Mouse (Mus musculus) left cerebral cortex, adult 18-20 months (tissue): ENCODE results near the gene Hspb6. TPM values are rescaled to one million over a fixed set of nuclear protein-coding genes. Genes with fewer than 3 reads are reported as not detected.

Experiments
- DNase-seq, 2 experiments: peaks; one replicate each; pipeline ENCODE4 v3.0.0; 2021 to 2022; ENCODE audit warnings: low spot score in 2 of 2, mixed read lengths in 1 of 2
- long read RNA-seq, 2 experiments: library from polyadenylated mRNA; stranded (forward); transcript quantifications; one replicate each; pipeline ENCODE4 v2.0.0; 2021
- total RNA-seq, 2 experiments: library from RNA; stranded (reverse); gene quantifications; 2 replicates each; pipeline ENCODE4 v1.2.3; 2021

Hspb6 gene
- total RNA-seq: 1 to 10 TPM; 3.7 to 4.3 TPM
- long read RNA-seq, experiment 1, partial matches to known transcripts: 0 of 4 reads
- long read RNA-seq, experiment 1, other reads (novel, unspliced or antisense): 1 of 4 reads
- long read RNA-seq, experiment 2, partial matches to known transcripts: 0 of 4 reads
- long read RNA-seq, experiment 2, other reads (novel, unspliced or antisense): 3 of 4 reads

GRCm38 (mm10) chr7:30552102-30553020, at the start of gene Hspb6, which contains the start of gene Proser3:
TSS of gene Hspb6 (plus strand) at chr7:30552178.
TSS of gene Proser3 (minus strand) at chr7:30552299.
- DNase-seq: peak; percentile 92 to 97

- no peak for DNase-seq
Observed at GRCm38 (mm10) chr7:30508061-30508460, 43.9 kb upstream of the Hspb6 start.

GRCm38 (mm10) chr7:30515003-30515760, 36.8 kb upstream of the Hspb6 start:
- DNase-seq: no peak

GRCm38 (mm10) chr7:30518325-30518724, 33.7 kb upstream of the Hspb6 start:
- DNase-seq: no peak

GRCm38 (mm10) chr7:30520396-30520795, 31.6 kb upstream of the Hspb6 start:
- no peak for DNase-seq

GRCm38 (mm10) chr7:30520856-30521255, 31.1 kb upstream of the Hspb6 start:
- no peak for DNase-seq

- DNase-seq: no peak
Observed at GRCm38 (mm10) chr7:30522871-30523270, 29.1 kb upstream of the Hspb6 start.

GRCm38 (mm10) chr7:30524487-30524886, 27.5 kb upstream of the Hspb6 start:
- DNase-seq: no peak

GRCm38 (mm10) chr7:30525954-30526353, 26.0 kb upstream of the Hspb6 start:
- DNase-seq: no peak

GRCm38 (mm10) chr7:30526399-30526798, 25.6 kb upstream of the Hspb6 start:
- no peak for DNase-seq

- DNase-seq: no peak
Observed at GRCm38 (mm10) chr7:30526981-30527380, 25.0 kb upstream of the Hspb6 start.

GRCm38 (mm10) chr7:30531291-30531815, 20.6 kb upstream of the Hspb6 start:
- DNase-seq: peak; percentile 60 to 74

- no peak for DNase-seq
Observed at GRCm38 (mm10) chr7:30532931-30533330, 19.0 kb upstream of the Hspb6 start.

- peak in 1 of 2 experiments; percentile 58 for DNase-seq
Observed at GRCm38 (mm10) chr7:30533941-30534632, 17.9 kb upstream of the Hspb6 start.

- DNase-seq: peak; percentile 95 to 96
Observed at GRCm38 (mm10) chr7:30534633-30535577, 17.1 kb upstream of the Hspb6 start, which contains the start of gene Arhgap33. TSS of gene Arhgap33 (minus strand) at chr7:30535060.

GRCm38 (mm10) chr7:30540572-30540971, 11.4 kb upstream of the Hspb6 start:
- DNase-seq: no peak

GRCm38 (mm10) chr7:30544327-30544726, 7.7 kb upstream of the Hspb6 start:
- no peak for DNase-seq

GRCm38 (mm10) chr7:30549880-30550279, 2.1 kb upstream of the Hspb6 start:
- no peak for DNase-seq

- no peak for DNase-seq
Observed at GRCm38 (mm10) chr7:30550603-30551002, 1.4 kb upstream of the Hspb6 start.
